Mouse (Mus musculus) kidney, adult 2 months (tissue): ENCODE data around the gene Igf1r. TPM values are rescaled to one million over a fixed set of nuclear protein-coding genes. Genes with fewer than 3 reads are reported as not detected.
A peak's percentile ranks its signal among the peaks of the same experiment; 100 is the strongest.
"Not testable (repeated sequence)": the region's sequence is repeated elsewhere in the genome, so short reads cannot be mapped to it uniquely, and the experiment has no call there.

ENCODE experiments used
- DNase-seq: peaks from one replicate; pipeline ENCODE4 v3.0.0; 2021
- H3K27ac ChIP-seq: fragments of 200-500 bp; 2 replicates; pipeline ENCODE4 v1.5.1; 2012; ENCODE audit warnings: low read depth, low read length, control low read depth, inconsistent platforms; ENCODE audit not compliant: insufficient read depth
- H3K27me3 ChIP-seq: fragments of 200-500 bp; replicated peaks from 2 replicates; pipeline ENCODE4 v1.6.1; 2012; ENCODE audit warnings: mild to moderate bottlenecking, moderate library complexity, low read length, inconsistent platforms; ENCODE audit not compliant: control insufficient read depth, insufficient read depth
- H3K36me3 ChIP-seq: fragments of 200-500 bp; 2 replicates; pipeline ENCODE4 v1.6.1; 2012; ENCODE audit warnings: mild to moderate bottlenecking, moderate library complexity, low read length, inconsistent platforms; ENCODE audit not compliant: control insufficient read depth, insufficient read depth
- H3K4me1 ChIP-seq: fragments of 200-500 bp; 2 replicates; pipeline ENCODE4 v1.6.1; 2011; ENCODE audit warnings: low read length; ENCODE audit not compliant: control insufficient read depth, insufficient read depth
- H3K4me3 ChIP-seq: fragments of 200-500 bp; 2 replicates; pipeline ENCODE4 v1.5.1; 2011; ENCODE audit warnings: mild to moderate bottlenecking, low read depth, low read length, control low read depth; ENCODE audit not compliant: insufficient read depth
- CTCF ChIP-seq: fragments of 200-500 bp; conservative IDR thresholded peaks from 2 replicates; pipeline ENCODE4 v1.5.1; 2011; ENCODE audit warnings: low read depth, mild to moderate bottlenecking, control low read depth, low read length, moderate library complexity, mixed read lengths; ENCODE audit not compliant: insufficient read depth, insufficient read length
- POLR2A ChIP-seq: fragments of 200-500 bp; IDR thresholded peaks from one replicate; pipeline ENCODE4 v1.6.1; 2011; ENCODE audit warnings: low read depth, low read length, control low read depth
- WGBS: fragments of 180-500 bp; shearing (Covaris S2); methylation state at CpG from one replicate; pipeline ENCODE4 v1.1.7; 2018; 5-methylcytosine and 5-hydroxymethylcytosine counted together
- polyA plus RNA-seq: library from polyadenylated mRNA; depleted of rRNA; stranded (reverse); fragments of >200 nt; gene quantifications from 2 replicates; pipeline ENCODE4 v1.2.3, GENCODE M21; 2012; rRNA removed

Igf1r gene
- polyA plus RNA-seq, 1 experiment = 29.2 TPM

DNA sequence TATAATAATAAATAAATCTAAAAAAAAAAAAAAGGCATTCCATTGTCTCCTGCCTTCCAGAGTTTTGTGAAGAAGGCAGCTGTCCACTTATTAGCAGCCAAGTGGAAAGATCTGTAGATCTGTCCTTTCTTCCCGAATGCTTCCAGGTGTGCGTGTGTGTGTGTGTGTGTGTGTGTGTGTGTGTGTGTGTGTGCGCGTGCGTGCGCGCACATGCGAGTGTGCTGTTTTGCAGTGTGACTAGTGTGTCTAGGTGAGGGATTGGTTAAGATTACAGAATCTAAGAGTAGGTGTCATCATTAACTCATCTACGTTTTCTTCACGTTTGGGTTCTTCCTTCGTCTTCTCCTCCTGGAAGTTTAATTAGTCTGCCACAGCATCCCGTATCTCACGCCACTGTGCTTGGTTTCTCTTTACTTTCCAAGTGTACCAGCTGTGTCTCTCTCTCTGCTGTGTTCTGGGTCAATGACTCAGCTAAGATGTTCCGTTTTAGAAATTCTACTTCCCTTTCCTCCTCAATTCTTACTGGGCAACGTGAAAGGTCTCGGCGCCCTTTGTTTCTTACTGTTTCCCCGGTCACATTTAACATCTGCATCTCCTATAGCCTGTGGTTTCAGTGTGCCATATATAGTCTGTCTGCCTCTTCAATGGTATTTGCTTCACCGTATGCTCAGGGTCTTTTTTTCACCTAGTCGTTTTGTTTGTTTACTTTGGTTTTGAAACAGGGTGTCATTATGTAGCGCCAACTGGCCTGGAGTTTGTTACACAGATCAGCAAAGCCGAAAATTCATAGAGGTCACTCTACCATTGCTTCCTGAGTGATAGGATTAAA is 329.9 kb downstream of the Igf1r start:
- no peaks in the 10 kb centered on the region for H3K36me3 ChIP-seq
- no peak for TF ChIP-seq CTCF
- TF ChIP-seq POLR2A = no peak
- peaks cover 21% of the 10 kb centered on the region; the same call in 1 of the 2 replicates for H3K4me1 ChIP-seq
- no peaks in the 10 kb centered on the region for H3K27me3 ChIP-seq
- H3K4me3 ChIP-seq = no peak overlapping the region
- 66% methylated on average over 22 of the region's 22 CpGs for WGBS
- no peak overlapping the region for H3K27ac ChIP-seq
- DNase-seq = peak; percentile 16

DNA sequence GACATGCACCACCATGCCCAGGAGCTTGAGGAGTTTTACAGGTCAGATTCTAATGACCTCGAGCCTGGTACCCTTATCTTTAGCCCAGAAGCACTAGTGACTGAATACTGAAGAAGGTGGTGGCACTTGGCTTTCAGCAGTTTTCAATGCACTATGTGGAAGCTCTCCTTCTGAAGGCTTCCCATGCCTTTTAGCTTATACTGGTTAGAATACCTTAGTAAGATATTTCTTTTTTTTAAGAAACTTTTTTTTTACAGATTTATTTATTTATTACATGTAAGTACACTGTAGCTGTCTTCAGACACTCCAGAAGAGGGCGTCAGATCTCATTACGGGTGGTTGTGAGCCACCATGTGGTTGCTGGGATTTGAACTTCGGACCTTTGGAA is 330.5 kb downstream of the Igf1r start:
- not testable (repeated sequence) for H3K27ac ChIP-seq, H3K4me3 ChIP-seq, H3K27me3 ChIP-seq, H3K36me3 ChIP-seq, DNase-seq
- 77% methylated on average over 4 of the region's 4 CpGs for WGBS
- H3K4me1 ChIP-seq = peaks cover 19% of the 10 kb centered on the region; the same call in 1 of the 2 replicates

Other genes with a start within 250 kb of the Igf1r start
- gene Synm, start 193.1 kb upstream of the Igf1r start, polyA plus RNA-seq = 0.48 and 1.1 TPM in 2 replicates